In the genomic region with DNA sequence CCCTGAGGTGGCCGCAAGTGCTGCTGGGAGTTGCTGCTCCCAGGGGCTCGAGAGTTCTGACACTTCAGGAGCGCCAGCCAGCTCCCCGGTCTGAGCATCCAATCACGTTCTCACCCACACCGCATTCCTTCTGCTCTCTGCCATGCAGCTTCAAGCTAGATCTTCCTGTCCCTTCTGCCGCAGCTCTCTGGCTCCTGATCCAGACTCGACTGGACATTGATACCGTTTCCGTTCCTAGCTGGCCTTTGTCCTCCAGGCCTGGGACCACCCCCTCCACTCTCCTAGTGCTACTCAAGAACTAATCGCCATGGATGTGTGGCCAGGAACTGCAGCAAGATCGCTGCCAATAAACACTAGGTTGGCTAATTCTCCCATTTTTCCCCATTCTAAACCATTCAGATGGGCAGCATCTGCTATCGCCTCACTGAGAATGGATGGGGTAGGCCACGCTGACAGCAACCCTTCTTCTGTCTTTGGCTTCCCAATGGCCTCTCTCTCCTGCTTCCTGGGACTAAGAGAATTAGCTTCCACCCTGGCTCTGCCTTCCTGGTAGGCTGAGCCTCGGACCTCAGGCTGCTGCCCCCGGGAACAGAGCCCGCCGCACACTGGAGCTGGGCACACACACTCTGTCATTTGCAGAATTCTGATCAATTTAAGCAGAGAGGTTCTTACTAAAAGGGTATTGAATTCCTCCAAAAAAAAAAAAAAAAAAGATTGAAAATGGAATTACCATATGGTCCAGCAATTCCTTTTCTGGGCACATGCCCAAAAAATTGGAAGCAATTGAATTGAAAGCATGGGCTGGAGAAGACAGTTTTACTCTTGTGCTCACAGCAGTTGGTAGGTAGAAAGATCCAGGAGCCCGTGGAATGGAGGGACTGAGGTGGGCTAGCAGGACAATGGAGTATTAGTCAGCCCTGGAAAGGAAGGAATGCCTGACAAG, we compare ENCODE assay signal across 10 mouse cellular contexts. TPM values are rescaled to one million over a fixed set of nuclear protein-coding genes. Genes with fewer than 3 reads are reported as not detected.
DNase-seq lines count a peak whose midpoint lies in the region; ATAC-seq and TF ChIP-seq lines count a peak whose summit lies in the region.
"Had no signal": no experiment of that assay in that cellular context is flagged by ENCODE, and none has a peak within 500 bp of the region (broad histone marks: within the 10 kb centered on the region; RNA-seq: fewer than 3 reads in every experiment).

No protein-coding gene starts in this region.

- H3K4me3 ChIP-seq in hindbrain, embryonic 10.5 days, result no peak overlapping the region
- no peak overlapping the region for H3K4me3 ChIP-seq in hindbrain, embryonic 11.5 days (ENCODE audit: low read depth, low read length)
- H3K4me3 ChIP-seq in forebrain, postnatal 0 days (ENCODE audit: low read depth, low read length), result no peak overlapping the region
- H3K4me3 ChIP-seq: liver, embryonic 15.5 days had no signal

- H3K27ac ChIP-seq in hindbrain, embryonic 10.5 days, result peak overlapping the region; percentile 16; the same call in 1 of the 2 replicates
- no peak overlapping the region for H3K27ac ChIP-seq in hindbrain, embryonic 11.5 days (ENCODE audit: low read depth, low read length)
- peak overlapping the region; percentile 79 for H3K27ac ChIP-seq in forebrain, postnatal 0 days (ENCODE audit: low read depth, low read length)
- H3K27ac ChIP-seq: liver, embryonic 15.5 days had no signal

- H3K36me3 ChIP-seq in hindbrain, embryonic 10.5 days, result no peaks in the 10 kb centered on the region; the same call in 1 of the 2 replicates
- H3K36me3 ChIP-seq in hindbrain, embryonic 11.5 days (ENCODE audit: control insufficient read depth, insufficient read depth, low read length), result no peaks in the 10 kb centered on the region
- H3K36me3 ChIP-seq in forebrain, postnatal 0 days (ENCODE audit: insufficient read depth), result no peaks in the 10 kb centered on the region
- H3K36me3 ChIP-seq: liver, embryonic 15.5 days had no signal

- no peak for ATAC-seq in hindbrain, embryonic 11.5 days (ENCODE audit: low FRiP score)
- peak; percentile 63 for ATAC-seq in forebrain, postnatal 0 days

- H3K27me3 ChIP-seq in hindbrain, embryonic 10.5 days (ENCODE audit: insufficient read depth, poor library complexity, severe bottlenecking), result no peaks in the 10 kb centered on the region
- H3K27me3 ChIP-seq in hindbrain, embryonic 11.5 days (ENCODE audit: control insufficient read depth, insufficient read depth, low read length), result no peaks in the 10 kb centered on the region
- H3K27me3 ChIP-seq in forebrain, postnatal 0 days (ENCODE audit: insufficient read depth, low read length), result no peaks in the 10 kb centered on the region
- H3K27me3 ChIP-seq: liver, embryonic 15.5 days had no signal

- WGBS in hindbrain, embryonic 10.5 days, result 80% methylated on average over 19 of the region's 19 CpGs
- 74% methylated on average over 19 of the region's 19 CpGs for WGBS in hindbrain, embryonic 11.5 days
- WGBS in forebrain, postnatal 0 days, result 41% methylated on average over 19 of the region's 19 CpGs

- H3K9me3 ChIP-seq in hindbrain, embryonic 10.5 days, result peaks cover 14% of the 10 kb centered on the region; the same call in 1 of the 2 replicates
- H3K9me3 ChIP-seq in hindbrain, embryonic 11.5 days (ENCODE audit: control insufficient read depth, low read length), result no peaks in the 10 kb centered on the region
- no peaks in the 10 kb centered on the region for H3K9me3 ChIP-seq in forebrain, postnatal 0 days (ENCODE audit: low read length)
- H3K9me3 ChIP-seq: liver, embryonic 15.5 days had no signal

- TF ChIP-seq POLR2A in brain, embryonic 14.5 days (IDR thresholded peaks at IDR 0.05; ENCODE audit: borderline replicate concordance, extremely low read depth, insufficient read depth, insufficient read length, poor library complexity, severe bottlenecking), result no peak

- peaks cover 6% of the 10 kb centered on the region for H3K4me1 ChIP-seq in hindbrain, embryonic 10.5 days (replicated peaks)
- H3K4me1 ChIP-seq in hindbrain, embryonic 11.5 days (replicated peaks; ENCODE audit: control insufficient read depth, insufficient read depth, low read length), result no peaks in the 10 kb centered on the region
- peaks cover 12% of the 10 kb centered on the region; the same call in 1 of the 2 replicates for H3K4me1 ChIP-seq in forebrain, postnatal 0 days (ENCODE audit: insufficient read depth)

- H3K9ac ChIP-seq in hindbrain, embryonic 11.5 days (ENCODE audit: low read depth, low read length), result no peak overlapping the region
- H3K9ac ChIP-seq in forebrain, postnatal 0 days, result no peak overlapping the region
- H3K9ac ChIP-seq: liver, embryonic 15.5 days had no signal

- no peak for TF ChIP-seq CTCF in brain, embryonic 14.5 days (IDR thresholded peaks at IDR 0.05; ENCODE audit: borderline replicate concordance, extremely low read depth, insufficient read depth, insufficient read length)
- no peak for TF ChIP-seq CTCF in forebrain, postnatal 0 days (IDR thresholded peaks at IDR 0.05; ENCODE audit: low read depth)

- H3K4me2 ChIP-seq in hindbrain, embryonic 11.5 days (replicated peaks; ENCODE audit: low read depth, low read length), result no peak overlapping the region
- no peak overlapping the region for H3K4me2 ChIP-seq in forebrain, postnatal 0 days (ENCODE audit: low read depth)
- H3K4me2 ChIP-seq: liver, embryonic 15.5 days had no signal

- no peak for DNase-seq in hindbrain, embryonic 10.5 days (ENCODE audit: low spot score)
- DNase-seq in hindbrain, embryonic 11.5 days (ENCODE audit: low spot score), result no peak
- DNase-seq in brain, embryonic 14.5 days (ENCODE audit: low read depth), result peak; percentile 67
- peak; percentile 64 for DNase-seq in forebrain, postnatal 0 days
- DNase-seq in layer of hippocampus, adult 9-10 months (ENCODE audit: low spot score), result peak; percentile 40
- DNase-seq in spleen, adult 12 weeks (ENCODE audit: low spot score), result no peak
- no peak for DNase-seq in urinary bladder, adult 2 months (ENCODE audit: low spot score)
- DNase-seq in ovary, adult 18-20 months (ENCODE audit: low spot score), result no peak

RNA-seq across cellular contexts. Expression of a gene that starts 31.1 kb away (rescaled TPM):
- 11.0 and 13.9 TPM in 2 replicates for polyA plus RNA-seq in hindbrain, embryonic 10.5 days (2016; fragmentation: Nextera tagmentation; extraction: Ambion mirVana)
- 11.4 and 16.2 TPM in 2 replicates for polyA plus RNA-seq in hindbrain, embryonic 11.5 days (2014; fragmentation: Nextera tagmentation; extraction: Ambion mirVana)
- 33.3 and 43.8 TPM in 2 replicates for polyA plus RNA-seq in brain, embryonic 14.5 days (2012; rRNA removed)
- total RNA-seq in forebrain, postnatal 0 days (2014; rRNA removed), result 18.5 and 25.1 TPM in 2 replicates
- polyA plus RNA-seq in forebrain, postnatal 0 days (2015; fragmentation: Nextera tagmentation; extraction: Ambion mirVana), result 6.6 and 11.5 TPM in 2 replicates
- polyA plus RNA-seq in urinary bladder, adult 2 months (2012; rRNA removed), result 18.2 and 20.4 TPM in 2 replicates

RNA-seq across cellular contexts. Expression of a gene that starts 49.2 kb away (rescaled TPM):
- not detected in 2 replicates for polyA plus RNA-seq in hindbrain, embryonic 10.5 days (2016; fragmentation: Nextera tagmentation; extraction: Ambion mirVana)
- polyA plus RNA-seq in hindbrain, embryonic 11.5 days (2014; fragmentation: Nextera tagmentation; extraction: Ambion mirVana), result not detected in 2 replicates
- 0.20 and 0.29 TPM in 2 replicates for polyA plus RNA-seq in brain, embryonic 14.5 days (2012; rRNA removed)
- total RNA-seq in forebrain, postnatal 0 days (2014; rRNA removed), result 0.31 and 0.48 TPM in 2 replicates
- polyA plus RNA-seq in forebrain, postnatal 0 days (2015; fragmentation: Nextera tagmentation; extraction: Ambion mirVana), result not detected in 2 replicates
- not detected in 2 replicates for polyA plus RNA-seq in urinary bladder, adult 2 months (2012; rRNA removed)
- polyA plus RNA-seq: liver, embryonic 15.5 days; stomach, embryonic 16.5 days had no signal

Comparison
In these comparisons a context has a peak if more than half of its experiments do, and no peak if none do; other contexts are left out.
1. DNase-seq: peak in brain, embryonic 14.5 days (single experiment), forebrain, postnatal 0 days (single experiment) and layer of hippocampus, adult 9-10 months (single experiment); none in hindbrain, embryonic 10.5 days (single experiment), hindbrain, embryonic 11.5 days (single experiment), spleen, adult 12 weeks (single experiment), urinary bladder, adult 2 months (single experiment) and ovary, adult 18-20 months (single experiment).